Mouse (Mus musculus): ENCODE data around the gene Zdhhc5.

DNA sequence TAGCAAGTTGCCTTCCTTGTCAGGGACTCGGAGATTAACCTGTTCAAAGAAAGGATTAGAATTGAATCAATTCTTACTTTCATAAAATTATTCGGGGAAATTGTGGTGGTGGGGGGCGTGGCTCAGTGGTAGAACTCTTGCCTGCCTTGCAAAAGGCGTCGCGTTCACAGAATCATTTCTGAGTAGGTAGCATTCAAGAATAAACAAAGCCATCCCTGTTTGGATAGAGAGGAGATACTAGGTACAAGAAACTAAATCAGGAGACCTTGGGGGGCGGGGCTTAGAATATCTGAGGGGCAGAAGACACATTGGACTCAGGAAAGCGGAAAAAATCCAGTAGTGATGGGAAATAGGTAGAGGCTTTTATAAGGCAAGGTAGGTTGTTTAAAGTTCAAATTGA, 36.0 kb downstream of the Zdhhc5 start, which contains the start of gene Tmx2:
- no peak for TF ChIP-seq CTCF (IDR thresholded peaks at IDR 0.05; ENCODE audit: insufficient read depth, low read depth, low read length)
- TF ChIP-seq POLR2A (IDR thresholded peaks at IDR 0.05; ENCODE audit: insufficient read depth, low read depth, low read length): no peak
